Mouse (Mus musculus) kidney, embryonic 15.5 days (tissue): ENCODE measurements around the gene Marc2. TPM values are rescaled to one million over a fixed set of nuclear protein-coding genes. Genes with fewer than 3 reads are reported as not detected.

Experiments used
- ATAC-seq: fragments of 200-750 bp; cut with Nextera tagmentation; replicated peaks from 2 replicates; pipeline ENCODE4 v1.8.0; 2017; ENCODE audit warnings: moderate TSS enrichment; ENCODE audit not compliant: low FRiP score
- H3K27ac ChIP-seq: fragments of 300-500 bp; sonication (generic); 2 replicates; pipeline ENCODE4 v1.5.1; 2015; ENCODE audit warnings: mild to moderate bottlenecking, inconsistent platforms
- H3K27me3 ChIP-seq: fragments of 300-500 bp; sonication (generic); 2 replicates; pipeline ENCODE4 v1.6.1; 2015; ENCODE audit warnings: inconsistent platforms
- H3K36me3 ChIP-seq: fragments of 300-500 bp; sonication (generic); 2 replicates; pipeline ENCODE4 v1.6.1; 2015; ENCODE audit warnings: inconsistent platforms
- H3K4me1 ChIP-seq: fragments of 300-500 bp; sonication (generic); 2 replicates; pipeline ENCODE4 v1.6.1; 2015; ENCODE audit warnings: inconsistent platforms
- H3K4me2 ChIP-seq: fragments of 300-500 bp; sonication (generic); 2 replicates; pipeline ENCODE4 v1.6.1; 2015; ENCODE audit warnings: moderate library complexity, mild to moderate bottlenecking, inconsistent platforms
- H3K4me3 ChIP-seq: fragments of 300-500 bp; sonication (generic); replicated peaks from 2 replicates; pipeline ENCODE4 v1.5.1; 2015; ENCODE audit warnings: mild to moderate bottlenecking, inconsistent platforms
- H3K9ac ChIP-seq: fragments of 300-500 bp; sonication (generic); 2 replicates; pipeline ENCODE4 v1.6.1; 2015; ENCODE audit warnings: mild to moderate bottlenecking, inconsistent platforms
- H3K9me3 ChIP-seq: fragments of 300-500 bp; sonication (generic); replicated peaks from 2 replicates; pipeline ENCODE4 v1.6.1; 2016; ENCODE audit warnings: inconsistent platforms
- WGBS: fragments of 180-500 bp; shearing (Covaris S2); methylation state at CpG from one replicate; pipeline ENCODE4 v1.1.7; 2015; ENCODE audit warnings: mixed read lengths; 5-methylcytosine and 5-hydroxymethylcytosine counted together
- polyA plus RNA-seq: library from polyadenylated mRNA; unstranded; fragments of >200 nt; fragmentation: Nextera tagmentation; extraction: Ambion mirVana; gene quantifications from 2 replicates; pipeline ENCODE4 v1.2.1, GENCODE M21; 2015

Marc2 gene
- polyA plus RNA-seq, 1 experiment from 2014 or later, result 196 TPM

- H3K36me3 ChIP-seq, result no peaks in the 10 kb centered on the region
- no peak overlapping the region for H3K27ac ChIP-seq
- no peak overlapping the region for H3K4me3 ChIP-seq
- no peak overlapping the region for H3K9ac ChIP-seq
- peaks cover 12% of the 10 kb centered on the region for H3K4me1 ChIP-seq
- whole genome bisulfite sequencing, result 8% methylated on average over 27 of the region's 27 CpGs
- peaks cover 36% of the 10 kb centered on the region for H3K27me3 ChIP-seq
- H3K4me2 ChIP-seq, result peak overlapping the region; percentile 45
- peak; percentile 86 for ATAC-seq
- H3K9me3 ChIP-seq, result no peaks in the 10 kb centered on the region
Observed at GRCm38 (mm10) chr1:184793163-184793876, 52.9 kb downstream of the Marc2 start.

DNA sequence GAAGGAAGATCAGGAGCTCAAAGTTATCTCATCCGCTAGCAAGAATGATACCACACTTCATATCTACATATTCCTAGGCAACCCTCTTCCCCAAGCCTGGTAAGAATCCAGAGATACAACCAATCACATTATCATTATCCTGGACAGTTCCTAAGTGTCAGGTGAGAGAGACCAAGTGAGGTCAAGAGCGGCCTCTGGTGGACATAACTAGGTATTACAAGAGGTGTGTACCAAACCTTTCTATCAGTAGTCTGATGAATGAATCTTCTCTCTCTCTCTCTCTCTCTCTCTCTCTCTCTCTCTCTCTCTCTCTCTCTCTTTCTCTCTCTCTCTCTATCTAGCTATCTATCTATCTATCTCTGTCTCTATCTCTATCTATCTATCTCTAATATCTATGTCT is 55.1 kb downstream of the Marc2 start:
- Histone ChIP-seq H3K9ac (no peak overlapping the region), H3K27ac (no peak overlapping the region), H3K4me2 (no peak overlapping the region), H3K27me3 (peaks cover 40% of the 10 kb centered on the region), H3K9me3 (no peaks in the 10 kb centered on the region), H3K36me3 (no peaks in the 10 kb centered on the region), H3K4me1 (peaks cover 12% of the 10 kb centered on the region), H3K4me3 (no peak overlapping the region)
- 10% methylated on average over 2 of the region's 2 CpGs for WGBS
- ATAC-seq, result no peak

- H3K27ac ChIP-seq, result no peak overlapping the region
- H3K36me3 ChIP-seq, result no peaks in the 10 kb centered on the region
- H3K9ac ChIP-seq, result no peak overlapping the region
- H3K4me3 ChIP-seq, result no peak overlapping the region
- H3K4me2 ChIP-seq, result no peak overlapping the region
- peaks cover 3% of the 10 kb centered on the region; the same call in 1 of the 2 replicates for H3K4me1 ChIP-seq
- no peak for ATAC-seq
- H3K27me3 ChIP-seq, result peaks cover 39% of the 10 kb centered on the region
- WGBS, result 70% methylated on average over 13 of the region's 13 CpGs
- H3K9me3 ChIP-seq, result no peaks in the 10 kb centered on the region
Observed at GRCm38 (mm10) chr1:184786376-184787151, 59.7 kb downstream of the Marc2 start.

- WGBS, result 76% methylated on average over 4 of the region's 4 CpGs
- Histone ChIP-seq H3K4me2 (no peak overlapping the region), H3K27ac (no peak overlapping the region), H3K4me3 (no peak overlapping the region), H3K36me3 (no peaks in the 10 kb centered on the region), H3K27me3 (peaks cover 42% of the 10 kb centered on the region), H3K9me3 (no peaks in the 10 kb centered on the region), H3K9ac (no peak overlapping the region), H3K4me1 (peaks cover 6% of the 10 kb centered on the region; the same call in 1 of the 2 replicates)
- ATAC-seq, result no peak
Observed at GRCm38 (mm10) chr1:184783641-184784040, 62.6 kb downstream of the Marc2 start.

- no peaks in the 10 kb centered on the region for H3K36me3 ChIP-seq
- 35% methylated on average over 14 of the region's 14 CpGs for WGBS
- H3K4me3 ChIP-seq, result no peak overlapping the region
- no peak overlapping the region for H3K9ac ChIP-seq
- peaks cover 6% of the 10 kb centered on the region; the same call in 1 of the 2 replicates for H3K4me1 ChIP-seq
- H3K27ac ChIP-seq, result no peak overlapping the region
- peaks cover 47% of the 10 kb centered on the region for H3K27me3 ChIP-seq
- H3K9me3 ChIP-seq, result no peaks in the 10 kb centered on the region
- ATAC-seq, result peak; percentile 70
- H3K4me2 ChIP-seq, result no peak overlapping the region
Observed at GRCm38 (mm10) chr1:184782161-184782513, 64.1 kb downstream of the Marc2 start.

GRCm38 (mm10) chr1:184781286-184782160 is 64.7 kb downstream of the Marc2 start:
- no peak overlapping the region for H3K4me2 ChIP-seq
- H3K9ac ChIP-seq, result no peak overlapping the region
- peaks cover 6% of the 10 kb centered on the region; the same call in 1 of the 2 replicates for H3K4me1 ChIP-seq
- peak; percentile 28 for ATAC-seq
- 44% methylated on average over 10 of the region's 10 CpGs for WGBS
- no peak overlapping the region for H3K4me3 ChIP-seq
- no peak overlapping the region for H3K27ac ChIP-seq
- H3K27me3 ChIP-seq, result peaks cover 53% of the 10 kb centered on the region
- no peaks in the 10 kb centered on the region for H3K9me3 ChIP-seq
- no peaks in the 10 kb centered on the region for H3K36me3 ChIP-seq

DNA sequence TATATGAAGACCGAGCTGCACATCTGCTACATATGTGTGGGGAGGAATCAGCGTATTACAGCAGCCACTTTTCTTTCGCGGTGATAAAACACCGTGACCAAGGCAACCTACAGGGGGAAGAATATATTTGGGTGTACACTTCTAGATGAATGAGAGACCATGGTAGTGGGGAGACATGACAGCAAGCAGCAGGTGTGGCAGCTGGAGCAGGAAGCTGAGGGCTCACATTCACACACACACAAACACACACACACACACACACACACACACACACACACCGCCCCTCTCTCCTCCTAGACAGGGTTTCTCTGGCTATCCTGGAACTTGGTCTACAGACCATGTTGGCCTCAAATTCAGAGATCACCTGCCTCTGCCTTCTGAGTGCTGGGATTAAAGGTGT is 68.1 kb downstream of the Marc2 start:
- H3K9ac ChIP-seq, result no peak overlapping the region

DNA sequence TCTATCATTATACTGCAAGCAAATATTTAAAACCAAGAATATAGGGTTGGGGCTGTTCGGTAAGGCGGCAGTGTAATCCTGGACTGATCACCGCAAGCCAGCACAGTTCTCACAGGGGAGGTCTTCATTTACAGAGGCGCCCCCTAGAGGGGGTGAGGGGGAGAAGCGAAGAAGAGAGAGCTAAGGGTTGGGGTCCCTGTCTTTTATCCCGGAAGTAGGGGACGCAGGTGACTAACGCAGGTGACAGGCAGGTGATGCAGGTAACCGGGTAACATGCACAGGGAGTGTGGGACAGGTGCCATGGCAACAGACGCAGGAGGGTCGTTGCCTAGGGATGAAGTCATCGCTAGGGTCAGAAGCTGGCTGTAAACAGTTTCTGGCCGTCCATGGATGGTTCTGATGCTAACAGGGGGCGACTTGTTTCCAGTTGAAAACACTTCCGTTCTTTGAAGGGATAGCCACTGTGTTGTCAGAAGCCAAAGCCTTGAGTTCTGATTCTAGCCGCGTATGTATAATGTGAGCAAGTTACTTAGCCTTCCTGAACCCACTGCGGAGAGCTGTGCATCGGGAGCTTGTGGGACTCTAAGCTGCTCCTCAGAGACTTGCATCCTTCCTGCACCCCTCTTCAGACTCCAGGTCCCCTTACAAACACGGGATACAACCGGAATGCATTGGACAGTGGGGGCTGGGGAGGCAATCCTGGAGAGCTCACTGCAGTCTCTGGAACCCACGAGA is 69.0 kb downstream of the Marc2 start:
- peaks cover 85% of the 10 kb centered on the region for H3K27me3 ChIP-seq
- H3K36me3 ChIP-seq, result no peaks in the 10 kb centered on the region
- no peak overlapping the region for H3K4me2 ChIP-seq
- H3K4me3 ChIP-seq, result no peak overlapping the region
- peaks cover 9% of the 10 kb centered on the region; the same call in 1 of the 2 replicates for H3K4me1 ChIP-seq
- no peak overlapping the region for H3K9ac ChIP-seq
- no peaks in the 10 kb centered on the region for H3K9me3 ChIP-seq
- no peak for ATAC-seq
- no peak overlapping the region for H3K27ac ChIP-seq
- WGBS, result 37% methylated on average over 22 of the region's 22 CpGs

More for the DNA sequence above, 68.1 kb downstream of the Marc2 start:
- Histone ChIP-seq H3K4me2 (no peak overlapping the region), H3K9me3 (no peaks in the 10 kb centered on the region), H3K36me3 (no peaks in the 10 kb centered on the region), H3K4me1 (peaks cover 9% of the 10 kb centered on the region; the same call in 1 of the 2 replicates), H3K4me3 (no peak overlapping the region), H3K27ac (no peak overlapping the region), H3K27me3 (peaks cover 76% of the 10 kb centered on the region)
- 91% methylated on average over 6 of the region's 6 CpGs for WGBS
- no peak for ATAC-seq

- Histone ChIP-seq H3K9ac (no peak overlapping the region), H3K36me3 (no peaks in the 10 kb centered on the region), H3K4me1 (peaks cover 16% of the 10 kb centered on the region), H3K4me2 (no peak overlapping the region), H3K27ac (no peak overlapping the region), H3K27me3 (peaks cover 97% of the 10 kb centered on the region), H3K4me3 (no peak overlapping the region), H3K9me3 (no peaks in the 10 kb centered on the region)
- 39% methylated on average over 9 of the region's 9 CpGs for WGBS
- ATAC-seq, result 0 out of 2 replicates have a peak, but pooled peaks have one; percentile 34
Observed at GRCm38 (mm10) chr1:184775289-184775688, 71.0 kb downstream of the Marc2 start.

DNA sequence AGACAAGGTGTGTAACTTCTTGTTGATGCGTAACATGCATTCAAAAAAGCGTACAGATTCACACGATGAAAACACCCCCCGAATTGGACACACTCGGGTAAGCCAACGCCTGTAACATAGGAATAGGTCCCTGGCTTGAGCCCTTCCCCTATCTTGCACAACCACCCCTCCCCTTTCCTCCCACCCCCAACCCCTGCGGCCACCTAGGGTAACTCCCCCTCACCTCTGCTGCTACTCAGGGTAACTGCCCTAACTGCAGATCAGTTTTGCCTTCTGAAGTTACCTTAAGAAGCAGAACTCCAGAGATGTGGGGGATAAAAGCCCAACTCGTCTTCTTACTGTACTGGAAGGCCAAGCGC is 74.4 kb downstream of the Marc2 start:
- Histone ChIP-seq H3K27ac (no peak overlapping the region), H3K9ac (no peak overlapping the region), H3K4me2 (peak overlapping the region; percentile 47), H3K27me3 (peaks cover 74% of the 10 kb centered on the region), H3K4me1 (peaks cover 16% of the 10 kb centered on the region), H3K4me3 (no peak overlapping the region), H3K9me3 (no peaks in the 10 kb centered on the region), H3K36me3 (no peaks in the 10 kb centered on the region)
- WGBS, result 8% methylated on average over 9 of the region's 9 CpGs
- ATAC-seq, result no peak

DNA sequence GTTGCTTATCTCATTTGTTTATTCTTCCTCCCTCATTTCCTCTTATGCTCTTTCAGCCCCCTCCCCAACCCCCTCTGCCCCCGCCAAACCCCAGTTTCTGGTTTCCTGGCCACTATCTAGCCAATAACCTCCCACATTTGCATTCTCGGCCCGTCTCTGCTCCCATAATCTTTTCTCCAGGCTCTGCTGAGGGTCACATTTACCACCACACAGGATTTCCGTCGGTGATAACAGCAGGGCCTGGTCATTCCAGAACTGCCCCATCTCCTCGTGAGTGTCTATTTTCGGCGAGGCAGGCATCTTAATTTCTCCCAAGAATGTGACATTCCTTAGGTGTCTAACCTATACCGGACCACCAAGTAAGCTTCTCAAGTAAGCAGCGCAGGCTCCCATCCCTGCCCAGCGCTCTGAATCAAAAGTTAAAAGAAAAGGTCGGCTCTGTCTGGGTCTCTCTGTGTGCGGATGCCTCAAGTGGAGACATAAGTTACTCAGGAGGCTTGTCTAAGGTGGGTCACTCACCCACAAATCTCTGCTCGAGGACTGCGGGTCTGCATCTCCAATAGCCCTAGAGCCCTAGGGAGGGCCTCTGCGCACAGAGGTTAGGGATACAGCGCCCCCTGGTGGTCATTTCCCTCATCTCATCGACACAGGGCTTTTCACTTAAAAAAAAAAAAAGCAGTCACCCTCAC is 74.9 kb downstream of the Marc2 start:
- ATAC-seq, result peak; percentile 74
- Histone ChIP-seq H3K4me2 (peak overlapping the region; percentile 47), H3K9me3 (no peaks in the 10 kb centered on the region), H3K9ac (no peak overlapping the region), H3K27ac (peak overlapping the region; percentile 46; the same call in 1 of the 2 replicates), H3K36me3 (no peaks in the 10 kb centered on the region), H3K27me3 (peaks cover 69% of the 10 kb centered on the region), H3K4me1 (peaks cover 16% of the 10 kb centered on the region), H3K4me3 (no peak overlapping the region)
- 15% methylated on average over 18 of the region's 18 CpGs for WGBS
